In the genomic region with DNA sequence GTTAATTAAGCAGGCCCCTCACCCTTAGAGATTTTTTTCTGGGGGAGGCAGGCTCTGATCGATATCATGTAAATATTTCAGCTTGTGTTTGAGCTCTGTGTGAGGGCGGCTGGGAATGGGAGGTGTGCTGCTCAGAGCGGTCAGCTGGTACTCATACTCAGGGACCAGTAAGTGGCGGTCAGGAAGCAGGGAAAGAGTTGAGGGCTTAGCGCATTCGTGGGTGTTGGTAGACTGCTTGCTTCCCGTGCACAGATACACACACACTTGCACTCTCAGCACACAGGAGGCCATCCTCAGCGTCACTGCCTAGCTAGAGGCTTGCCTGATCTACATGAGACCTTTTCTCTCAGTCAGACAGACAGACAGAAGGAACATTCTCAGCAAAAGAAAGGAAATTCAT, we compare ENCODE assay signal across 19 mouse cellular contexts.
"Had no signal": no experiment of that assay in that cellular context is flagged by ENCODE, and none has a peak within 500 bp of the region (broad histone marks: within the 10 kb centered on the region; RNA-seq: fewer than 3 reads in every experiment).

No protein-coding gene starts in this region.

- H3K9ac ChIP-seq: lung, embryonic 14.5 days; midbrain, embryonic 12.5 days; neural tube, embryonic 13.5 days; neural tube, embryonic 15.5 days had no signal

- H3K4me1 ChIP-seq: midbrain, embryonic 10.5 days; midbrain, embryonic 12.5 days; neural tube, embryonic 13.5 days; neural tube, embryonic 15.5 days had no signal

- ATAC-seq: midbrain, embryonic 16.5 days had no signal

- H3K27me3 ChIP-seq: midbrain, embryonic 12.5 days; neural tube, embryonic 13.5 days; neural tube, embryonic 15.5 days had no signal

- H3K9me3 ChIP-seq: midbrain, embryonic 10.5 days; midbrain, embryonic 12.5 days; neural tube, embryonic 13.5 days; neural tube, embryonic 15.5 days had no signal

- H3K27ac ChIP-seq: midbrain, embryonic 10.5 days; midbrain, embryonic 12.5 days; neural tube, embryonic 13.5 days; neural tube, embryonic 15.5 days had no signal

- H3K4me2 ChIP-seq: lung, embryonic 14.5 days; midbrain, embryonic 12.5 days; neural tube, embryonic 13.5 days; neural tube, embryonic 15.5 days had no signal

- DNase-seq: lung, adult 18-20 months; lung, embryonic 14.5 days; lung, postnatal 10 days; lung, postnatal 4 days; midbrain, embryonic 14.5 days; retina, postnatal 1 day; right cerebral cortex, adult 18-20 months; right cerebral cortex, postnatal 25 days; right cerebral cortex, postnatal 4 days; spleen, adult 18-20 months; thymus, adult 18-20 months; thymus, postnatal 14 days; thymus, postnatal 36 days had no signal

- H3K4me3 ChIP-seq: midbrain, embryonic 10.5 days; midbrain, embryonic 12.5 days; myocyte; neural tube, embryonic 13.5 days; neural tube, embryonic 15.5 days had no signal
